Mouse (Mus musculus) neural tube, embryonic 15.5 days (tissue): ENCODE results near the gene Prrxl1. TPM values are rescaled to one million over a fixed set of nuclear protein-coding genes. Genes with fewer than 3 reads are reported as not detected.

Experiments used
- ATAC-seq: fragments of 200-750 bp; cut with Nextera tagmentation; 2 replicates; pipeline ENCODE4 v1.8.0; 2017; ENCODE audit warnings: mild to moderate bottlenecking, moderate TSS enrichment, moderate library complexity; ENCODE audit not compliant: low FRiP score
- H3K27ac ChIP-seq: fragments of 300-500 bp; sonication (generic); replicated peaks from 2 replicates; pipeline ENCODE4 v1.5.1; 2015; ENCODE audit warnings: mild to moderate bottlenecking, inconsistent platforms
- H3K27me3 ChIP-seq: fragments of 300-500 bp; sonication (generic); replicated peaks from 2 replicates; pipeline ENCODE4 v1.6.1; 2015; ENCODE audit warnings: inconsistent platforms
- H3K36me3 ChIP-seq: fragments of 300-500 bp; sonication (generic); 2 replicates; pipeline ENCODE4 v1.6.1; 2015; ENCODE audit warnings: inconsistent platforms
- H3K4me1 ChIP-seq: fragments of 300-500 bp; sonication (generic); 2 replicates; pipeline ENCODE4 v1.6.1; 2015; ENCODE audit warnings: inconsistent platforms
- H3K4me2 ChIP-seq: fragments of 300-500 bp; sonication (generic); 2 replicates; pipeline ENCODE4 v1.6.1; 2015; ENCODE audit warnings: inconsistent platforms, mild to moderate bottlenecking, moderate library complexity
- H3K4me3 ChIP-seq: fragments of 300-500 bp; sonication (generic); replicated peaks from 2 replicates; pipeline ENCODE4 v1.5.1; 2015; ENCODE audit warnings: mild to moderate bottlenecking, inconsistent platforms
- H3K9ac ChIP-seq: fragments of 300-500 bp; sonication (generic); replicated peaks from 2 replicates; pipeline ENCODE4 v1.6.1; 2015; ENCODE audit warnings: mild to moderate bottlenecking, inconsistent platforms
- H3K9me3 ChIP-seq: fragments of 300-500 bp; sonication (generic); replicated peaks from 2 replicates; pipeline ENCODE4 v1.6.1; 2016; ENCODE audit warnings: inconsistent platforms
- WGBS: fragments of 180-500 bp; shearing (Covaris S2); methylation state at CpG from one replicate; pipeline ENCODE4 v1.1.7; 2015; ENCODE audit warnings: mixed read lengths; 5-methylcytosine and 5-hydroxymethylcytosine counted together
- polyA plus RNA-seq: library from polyadenylated mRNA; unstranded; fragments of >200 nt; fragmentation: Nextera tagmentation; extraction: Ambion mirVana; gene quantifications from 2 replicates; pipeline ENCODE4 v1.2.1, GENCODE M21; 2015

Prrxl1 gene
- polyA plus RNA-seq, 1 experiment from 2014 or later, result 125 TPM

DNA sequence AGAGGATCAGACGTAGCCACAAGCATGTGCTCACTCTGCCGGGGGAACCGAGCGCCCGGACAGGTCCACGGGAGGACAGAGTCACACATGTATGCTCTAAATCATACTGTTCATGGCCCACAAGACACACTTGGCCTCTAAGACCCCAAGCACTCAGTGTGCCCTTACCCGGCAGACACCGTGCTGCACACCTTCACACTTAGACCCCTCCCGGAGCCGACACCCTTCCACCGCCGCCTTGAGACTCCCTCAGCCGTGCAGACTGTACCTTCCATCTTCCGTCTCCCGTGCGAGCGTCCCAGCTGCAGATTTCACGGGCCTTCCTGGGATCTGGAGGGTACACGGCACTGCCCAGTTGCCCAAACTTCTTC, 85.5 kb downstream of the Prrxl1 start:
- WGBS, result 78% methylated on average over 19 of the region's 19 CpGs

GRCm38 (mm10) chr14:32685124-32685826, 86.1 kb downstream of the Prrxl1 start, which contains the start of gene 3425401B19Rik:
Gene 3425401B19Rik, minus strand, starts transcription at chr14:32685293.
- Histone ChIP-seq H3K4me2 (peak within 1 kb of the TSS; percentile 20), H3K4me3 (no peak within 1 kb of the TSS), H3K9me3 (no peaks in the 10 kb centered on the region), H3K27me3 (no peaks in the 10 kb centered on the region), H3K36me3 (no peaks in the 10 kb centered on the region), H3K4me1 (peaks cover 19% of the 10 kb centered on the region), H3K9ac (no peak within 1 kb of the TSS), H3K27ac (no peak within 1 kb of the TSS)
- 68% methylated on average over 16 of the region's 16 CpGs for WGBS
- ATAC-seq, result no peak

More for the DNA sequence above, 85.5 kb downstream of the Prrxl1 start:
- no peaks in the 10 kb centered on the region for H3K27me3 ChIP-seq
- H3K27ac ChIP-seq, result no peak overlapping the region
- no peak overlapping the region for H3K9ac ChIP-seq
- H3K9me3 ChIP-seq, result no peaks in the 10 kb centered on the region
- H3K4me3 ChIP-seq, result no peak overlapping the region
- no peak for ATAC-seq
- H3K36me3 ChIP-seq, result no peaks in the 10 kb centered on the region
- peaks cover 19% of the 10 kb centered on the region for H3K4me1 ChIP-seq
- H3K4me2 ChIP-seq, result no peak overlapping the region

DNA sequence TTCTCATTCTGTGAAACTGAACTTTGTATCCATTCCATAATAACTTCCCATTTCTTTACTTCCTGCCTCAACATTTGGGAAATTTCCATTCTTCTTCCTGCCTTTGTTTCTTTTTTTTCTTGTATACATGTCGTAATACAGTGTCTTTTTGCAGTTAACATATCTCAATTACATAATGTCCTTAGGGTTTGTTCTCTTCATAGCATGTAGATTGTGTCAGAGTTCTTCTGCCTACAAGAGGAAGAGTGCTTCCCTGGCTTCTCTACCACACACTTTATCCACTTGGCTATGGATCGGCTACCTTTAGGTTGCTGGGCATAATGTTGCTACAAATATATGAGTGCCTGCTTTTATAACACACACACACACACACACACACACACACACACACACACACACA, 96.7 kb downstream of the Prrxl1 start:
- peaks cover 7% of the 10 kb centered on the region; the same call in 1 of the 2 replicates for H3K4me1 ChIP-seq
- H3K27me3 ChIP-seq, result no peaks in the 10 kb centered on the region
- H3K27ac ChIP-seq, result no peak overlapping the region
- H3K4me2 ChIP-seq, result no peak overlapping the region
- ATAC-seq, result no peak
- no peaks in the 10 kb centered on the region for H3K36me3 ChIP-seq
- no peaks in the 10 kb centered on the region for H3K9me3 ChIP-seq
- no peak overlapping the region for H3K4me3 ChIP-seq
- no peak overlapping the region for H3K9ac ChIP-seq
- WGBS, result 91% methylated on average over 2 of the region's 2 CpGs

GRCm38 (mm10) chr14:32696344-32696743, 97.1 kb downstream of the Prrxl1 start:
- no peak overlapping the region for H3K9ac ChIP-seq
- no peaks in the 10 kb centered on the region for H3K27me3 ChIP-seq
- H3K4me3 ChIP-seq, result no peak overlapping the region
- 92% methylated on average over 2 of the region's 2 CpGs for WGBS
- no peaks in the 10 kb centered on the region for H3K9me3 ChIP-seq
- H3K4me1 ChIP-seq, result peaks cover 7% of the 10 kb centered on the region; the same call in 1 of the 2 replicates
- H3K36me3 ChIP-seq, result no peaks in the 10 kb centered on the region
- ATAC-seq, result no peak
- H3K4me2 ChIP-seq, result no peak overlapping the region
- H3K27ac ChIP-seq, result no peak overlapping the region

- H3K4me2 ChIP-seq, result no peak overlapping the region
- H3K27ac ChIP-seq, result no peak overlapping the region
- H3K4me3 ChIP-seq, result no peak overlapping the region
- H3K4me1 ChIP-seq, result peaks cover 7% of the 10 kb centered on the region; the same call in 1 of the 2 replicates
- H3K36me3 ChIP-seq, result no peaks in the 10 kb centered on the region
- no peak overlapping the region for H3K9ac ChIP-seq
- H3K27me3 ChIP-seq, result no peaks in the 10 kb centered on the region
- H3K9me3 ChIP-seq, result no peaks in the 10 kb centered on the region
- WGBS, result 86% methylated on average over 8 of the region's 8 CpGs
- no peak for ATAC-seq
Observed at GRCm38 (mm10) chr14:32697774-32698173, 98.6 kb downstream of the Prrxl1 start.

DNA sequence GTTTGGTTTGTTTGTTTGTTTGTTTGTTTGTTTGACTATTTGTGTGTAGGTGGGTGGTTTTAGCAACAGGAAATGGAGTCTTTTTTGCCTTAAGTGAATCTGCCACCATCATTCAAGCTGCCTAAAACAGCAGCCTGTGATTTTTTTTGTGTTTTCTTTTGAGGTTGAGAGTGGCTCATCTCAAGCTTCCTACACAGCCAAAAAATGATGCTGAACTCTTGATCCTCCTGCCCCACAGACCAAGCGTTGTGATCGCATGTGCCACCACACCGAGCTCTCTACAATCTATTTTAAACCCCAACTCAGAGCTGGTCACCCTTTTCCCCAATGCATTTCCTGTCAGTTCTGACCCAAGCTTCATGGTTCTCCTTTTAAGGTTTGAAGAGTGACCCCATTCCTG, 99.3 kb downstream of the Prrxl1 start:
- no peak overlapping the region for H3K9ac ChIP-seq
- H3K27me3 ChIP-seq, result no peaks in the 10 kb centered on the region
- no peak overlapping the region for H3K27ac ChIP-seq
- 85% methylated on average over 3 of the region's 3 CpGs for WGBS
- H3K4me3 ChIP-seq, result no peak overlapping the region
- no peak for ATAC-seq
- no peaks in the 10 kb centered on the region for H3K36me3 ChIP-seq
- H3K4me1 ChIP-seq, result peaks cover 10% of the 10 kb centered on the region; the same call in 1 of the 2 replicates
- no peak overlapping the region for H3K4me2 ChIP-seq
- H3K9me3 ChIP-seq, result no peaks in the 10 kb centered on the region

Other genes starting within 250 kb of the Prrxl1 start
- gene 1700024G13Rik, start 211.0 kb upstream of the Prrxl1 start, polyA plus RNA-seq, result 0.29 TPM in 1 of 2 replicates, not detected in the other
- gene Slc18a3, start 134.6 kb upstream of the Prrxl1 start, polyA plus RNA-seq, result 36.4 and 42.7 TPM in 2 replicates
- gene Chat, start 133.4 kb upstream of the Prrxl1 start, polyA plus RNA-seq, result 4.8 and 5.7 TPM in 2 replicates
- gene Ercc6, start 85.9 kb upstream of the Prrxl1 start, polyA plus RNA-seq, result 20.4 and 20.8 TPM in 2 replicates
- gene 3425401B19Rik, start 85.9 kb downstream of the Prrxl1 start, polyA plus RNA-seq, result 0.22 and 0.42 TPM in 2 replicates
- 0.40 and 0.59 TPM in 2 replicates for gene Tmem273, start 186.6 kb downstream of the Prrxl1 start, polyA plus RNA-seq
- gene Fam170b, start 234.6 kb downstream of the Prrxl1 start, polyA plus RNA-seq, result 0.06 TPM in 1 of 2 replicates, not detected in the other